Mouse (Mus musculus): ENCODE measurements around the gene Srbd1. TPM values are rescaled to one million over a fixed set of nuclear protein-coding genes. Genes with fewer than 3 reads are reported as not detected.

Gene Srbd1
- polyA plus RNA-seq, 1 experiment from 2014 or later, result 18.8 TPM

- no peak overlapping the region for H3K4me3 ChIP-seq
- H3K4me1 ChIP-seq (replicated peaks), result no peaks in the 10 kb centered on the region
- peaks cover 8% of the 10 kb centered on the region; the same call in 1 of the 2 replicates for H3K36me3 ChIP-seq
- no peak overlapping the region for H3K27ac ChIP-seq
- no peak for DNase-seq (ENCODE audit: low spot score)
- WGBS, result 59% methylated on average over 4 of the region's 4 CpGs
- H3K27me3 ChIP-seq (ENCODE audit: insufficient read depth, poor library complexity, severe bottlenecking), result no peaks in the 10 kb centered on the region
- peaks cover 16% of the 10 kb centered on the region; the same call in 1 of the 2 replicates for H3K9me3 ChIP-seq
Observed at GRCm38 (mm10) chr17:86022366-86022765, 122.6 kb downstream of the Srbd1 start.

GRCm38 (mm10) chr17:86021815-86022214, 123.2 kb downstream of the Srbd1 start:
- 94% methylated on average over 1 of the region's 1 CpGs for WGBS

GRCm38 (mm10) chr17:86021231-86021630, 123.7 kb downstream of the Srbd1 start:
- H3K9me3 ChIP-seq, result peaks cover 16% of the 10 kb centered on the region; the same call in 1 of the 2 replicates
- H3K27me3 ChIP-seq (ENCODE audit: insufficient read depth, poor library complexity, severe bottlenecking), result no peaks in the 10 kb centered on the region
- DNase-seq (ENCODE audit: low spot score), result no peak
- WGBS, result 95% methylated on average over 5 of the region's 5 CpGs
- peaks cover 8% of the 10 kb centered on the region; the same call in 1 of the 2 replicates for H3K36me3 ChIP-seq
- H3K4me1 ChIP-seq (replicated peaks), result no peaks in the 10 kb centered on the region
- no peak overlapping the region for H3K4me3 ChIP-seq
- no peak overlapping the region for H3K27ac ChIP-seq

More at GRCm38 (mm10) chr17:86021815-86022214, 123.2 kb downstream of the Srbd1 start:
- no peak overlapping the region for H3K27ac ChIP-seq
- H3K9me3 ChIP-seq, result peaks cover 16% of the 10 kb centered on the region; the same call in 1 of the 2 replicates
- DNase-seq (ENCODE audit: low spot score), result no peak
- H3K36me3 ChIP-seq, result peaks cover 8% of the 10 kb centered on the region; the same call in 1 of the 2 replicates
- no peaks in the 10 kb centered on the region for H3K4me1 ChIP-seq (replicated peaks)
- no peaks in the 10 kb centered on the region for H3K27me3 ChIP-seq (ENCODE audit: insufficient read depth, poor library complexity, severe bottlenecking)
- H3K4me3 ChIP-seq, result no peak overlapping the region

- Histone ChIP-seq H3K27me3 (ENCODE audit: insufficient read depth, poor library complexity, severe bottlenecking) (no peaks in the 10 kb centered on the region), H3K27ac (no peak overlapping the region), H3K4me3 (no peak overlapping the region), H3K4me1 (replicated peaks) (no peaks in the 10 kb centered on the region), H3K36me3 (peaks cover 8% of the 10 kb centered on the region; the same call in 1 of the 2 replicates), H3K9me3 (peaks cover 16% of the 10 kb centered on the region; the same call in 1 of the 2 replicates)
- no peak for DNase-seq (ENCODE audit: low spot score)
- 94% methylated on average over 1 of the region's 1 CpGs for WGBS
Observed at GRCm38 (mm10) chr17:86019793-86020192, 125.2 kb downstream of the Srbd1 start.

GRCm38 (mm10) chr17:86014246-86014645, 130.7 kb downstream of the Srbd1 start:
- no peaks in the 10 kb centered on the region for H3K4me1 ChIP-seq (replicated peaks)
- H3K9me3 ChIP-seq, result peaks cover 12% of the 10 kb centered on the region; the same call in 1 of the 2 replicates
- no peaks in the 10 kb centered on the region for H3K27me3 ChIP-seq (ENCODE audit: insufficient read depth, poor library complexity, severe bottlenecking)
- 0 out of 2 replicates have a peak, but pooled peaks cover 3% of the 10 kb centered on the region for H3K36me3 ChIP-seq
- 88% methylated on average over 4 of the region's 4 CpGs for WGBS
- no peak overlapping the region for H3K27ac ChIP-seq
- H3K4me3 ChIP-seq, result no peak overlapping the region
- DNase-seq (ENCODE audit: low spot score), result no peak

GRCm38 (mm10) chr17:86012576-86012975, 132.4 kb downstream of the Srbd1 start:
- Histone ChIP-seq H3K9me3 (0 out of 2 replicates have a peak, but pooled peaks cover 4% of the 10 kb centered on the region), H3K27me3 (ENCODE audit: insufficient read depth, poor library complexity, severe bottlenecking) (no peaks in the 10 kb centered on the region), H3K27ac (no peak overlapping the region), H3K4me1 (replicated peaks) (peaks cover 10% of the 10 kb centered on the region), H3K4me3 (no peak overlapping the region), H3K36me3 (0 out of 2 replicates have a peak, but pooled peaks cover 3% of the 10 kb centered on the region)
- no peak for DNase-seq (ENCODE audit: low spot score)
- 78% methylated on average over 1 of the region's 1 CpGs for WGBS

GRCm38 (mm10) chr17:86011849-86012248, 133.1 kb downstream of the Srbd1 start:
- Histone ChIP-seq H3K4me1 (replicated peaks) (peaks cover 10% of the 10 kb centered on the region), H3K4me3 (no peak overlapping the region), H3K9me3 (0 out of 2 replicates have a peak, but pooled peaks cover 4% of the 10 kb centered on the region), H3K27me3 (ENCODE audit: insufficient read depth, poor library complexity, severe bottlenecking) (no peaks in the 10 kb centered on the region), H3K36me3 (0 out of 2 replicates have a peak, but pooled peaks cover 3% of the 10 kb centered on the region), H3K27ac (no peak overlapping the region)
- no peak for DNase-seq (ENCODE audit: low spot score)
- 93% methylated on average over 3 of the region's 3 CpGs for WGBS

- no peak for DNase-seq (ENCODE audit: low spot score)
- no peaks in the 10 kb centered on the region for H3K27me3 ChIP-seq (ENCODE audit: insufficient read depth, poor library complexity, severe bottlenecking)
- peaks cover 10% of the 10 kb centered on the region for H3K4me1 ChIP-seq (replicated peaks)
- H3K36me3 ChIP-seq, result 0 out of 2 replicates have a peak, but pooled peaks cover 3% of the 10 kb centered on the region
- 54% methylated on average over 10 of the region's 10 CpGs for WGBS
- 0 out of 2 replicates have a peak, but pooled peaks cover 4% of the 10 kb centered on the region for H3K9me3 ChIP-seq
- no peak overlapping the region for H3K27ac ChIP-seq
- H3K4me3 ChIP-seq, result no peak overlapping the region
Observed at GRCm38 (mm10) chr17:86008401-86008800, 136.6 kb downstream of the Srbd1 start.

- 93% methylated on average over 6 of the region's 6 CpGs for WGBS
Observed at GRCm38 (mm10) chr17:86002113-86002512, 142.9 kb downstream of the Srbd1 start.

GRCm38 (mm10) chr17:86001667-86002066, 143.3 kb downstream of the Srbd1 start:
- WGBS, result 92% methylated on average over 5 of the region's 5 CpGs
- H3K36me3 ChIP-seq, result peaks cover 47% of the 10 kb centered on the region

More at GRCm38 (mm10) chr17:86002113-86002512, 142.9 kb downstream of the Srbd1 start:
- Histone ChIP-seq H3K36me3 (peaks cover 44% of the 10 kb centered on the region), H3K27me3 (ENCODE audit: insufficient read depth, poor library complexity, severe bottlenecking) (no peaks in the 10 kb centered on the region), H3K9me3 (peaks cover 12% of the 10 kb centered on the region; the same call in 1 of the 2 replicates), H3K27ac (no peak overlapping the region), H3K4me1 (replicated peaks) (no peaks in the 10 kb centered on the region), H3K4me3 (no peak overlapping the region)
- no peak for DNase-seq (ENCODE audit: low spot score)

GRCm38 (mm10) chr17:85995727-85996126, 149.2 kb downstream of the Srbd1 start:
- H3K36me3 ChIP-seq, result peaks cover 48% of the 10 kb centered on the region
- peaks cover 13% of the 10 kb centered on the region; the same call in 1 of the 2 replicates for H3K9me3 ChIP-seq
- no peak for DNase-seq (ENCODE audit: low spot score)
- 93% methylated on average over 2 of the region's 2 CpGs for WGBS
- no peaks in the 10 kb centered on the region for H3K27me3 ChIP-seq (ENCODE audit: insufficient read depth, poor library complexity, severe bottlenecking)
- H3K4me1 ChIP-seq (replicated peaks), result no peaks in the 10 kb centered on the region
- no peak overlapping the region for H3K27ac ChIP-seq
- H3K4me3 ChIP-seq, result no peak overlapping the region

More at GRCm38 (mm10) chr17:86001667-86002066, 143.3 kb downstream of the Srbd1 start:
- Histone ChIP-seq H3K9me3 (peaks cover 13% of the 10 kb centered on the region; the same call in 1 of the 2 replicates), H3K27ac (no peak overlapping the region), H3K4me1 (replicated peaks) (no peaks in the 10 kb centered on the region), H3K4me3 (no peak overlapping the region), H3K27me3 (ENCODE audit: insufficient read depth, poor library complexity, severe bottlenecking) (no peaks in the 10 kb centered on the region)
- DNase-seq (ENCODE audit: low spot score), result no peak

GRCm38 (mm10) chr17:85995086-85995485, 149.9 kb downstream of the Srbd1 start:
- no peaks in the 10 kb centered on the region for H3K4me1 ChIP-seq (replicated peaks)
- 89% methylated on average over 4 of the region's 4 CpGs for WGBS

GRCm38 (mm10) chr17:85989058-85989769, 155.8 kb downstream of the Srbd1 start:
- Histone ChIP-seq H3K9me3 (no peaks in the 10 kb centered on the region), H3K4me3 (no peak overlapping the region), H3K27me3 (ENCODE audit: insufficient read depth, poor library complexity, severe bottlenecking) (no peaks in the 10 kb centered on the region), H3K27ac (no peak overlapping the region), H3K4me1 (replicated peaks) (peaks cover 19% of the 10 kb centered on the region; the same call in 1 of the 2 replicates), H3K36me3 (peaks cover 15% of the 10 kb centered on the region)
- WGBS, result 92% methylated on average over 12 of the region's 12 CpGs
- no peak for DNase-seq (ENCODE audit: low spot score)

More at GRCm38 (mm10) chr17:85995086-85995485, 149.9 kb downstream of the Srbd1 start:
- peaks cover 13% of the 10 kb centered on the region; the same call in 1 of the 2 replicates for H3K9me3 ChIP-seq
- H3K27ac ChIP-seq, result no peak overlapping the region
- peaks cover 41% of the 10 kb centered on the region for H3K36me3 ChIP-seq
- H3K27me3 ChIP-seq (ENCODE audit: insufficient read depth, poor library complexity, severe bottlenecking), result no peaks in the 10 kb centered on the region
- no peak overlapping the region for H3K4me3 ChIP-seq
- no peak for DNase-seq (ENCODE audit: low spot score)
